Mouse (Mus musculus) ovary, adult 18-20 months (tissue): Measurements from ENCODE around the gene Catsper2.
"Not testable (repeated sequence)": the region's sequence is repeated elsewhere in the genome, so short reads cannot be mapped to it uniquely, and the experiment has no call there.

Experiments used
- DNase-seq: peaks from one replicate; pipeline ENCODE4 v3.0.0; 2022; ENCODE audit warnings: low spot score, mixed read lengths

Gene Catsper2

DNA sequence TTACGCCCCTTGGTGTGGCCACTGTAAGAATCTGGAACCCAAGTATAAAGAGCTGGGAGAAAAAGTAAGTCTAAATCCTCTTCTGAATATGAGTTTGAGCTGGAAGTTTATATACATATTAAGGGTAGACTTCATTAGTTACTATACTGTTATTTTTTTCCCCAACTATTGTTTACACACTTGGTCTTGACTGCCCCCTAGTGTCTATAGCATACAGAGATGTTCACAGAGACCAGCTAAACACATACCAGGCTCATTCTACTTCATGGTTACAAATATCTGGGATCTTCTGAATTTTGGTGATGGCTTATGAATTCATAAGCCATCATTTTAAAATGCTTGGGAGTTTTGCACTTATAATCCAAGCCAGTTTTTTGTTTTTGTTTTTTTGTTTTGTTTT lies 21.3 kb upstream of the Catsper2 start:
- DNase-seq, result no peak

DNA sequence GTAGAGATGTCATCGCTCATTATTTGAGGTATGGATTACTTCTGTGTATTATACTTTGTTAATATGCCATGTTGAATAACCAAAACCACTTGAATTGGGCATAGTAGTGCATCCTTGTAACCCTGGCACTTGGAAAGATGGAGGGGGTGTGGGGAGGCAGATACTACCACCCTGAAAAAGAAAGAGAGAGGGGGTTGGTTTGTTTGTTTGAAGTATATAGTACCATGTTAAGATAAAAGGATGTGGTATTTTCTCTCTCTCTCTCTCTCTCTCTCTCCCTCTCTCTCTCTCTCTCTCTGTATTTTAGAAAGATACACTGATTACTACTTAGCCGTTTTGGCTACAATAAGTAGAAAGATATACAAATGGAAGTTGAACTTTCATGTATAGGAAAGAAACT lies 12.3 kb upstream of the Catsper2 start:
- no peak for DNase-seq

DNA sequence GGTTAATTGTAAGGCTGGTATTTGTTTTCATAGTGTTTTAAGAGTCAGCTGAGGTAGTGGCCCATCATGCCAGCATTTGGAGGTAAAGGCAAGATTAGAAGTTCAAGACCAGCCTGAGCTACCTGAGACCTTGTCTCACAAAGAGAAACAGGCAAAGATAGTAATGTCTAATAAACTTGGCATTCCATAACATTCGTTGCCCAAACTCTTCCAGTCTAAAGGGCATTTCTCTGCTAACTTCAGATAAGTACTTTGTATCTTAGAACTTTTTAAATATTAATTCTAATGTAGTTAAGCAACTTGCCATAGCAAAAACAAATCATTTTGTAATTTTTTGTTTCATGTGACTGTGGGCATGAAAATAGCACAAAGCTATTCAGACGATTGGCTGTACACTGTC lies 9.6 kb upstream of the Catsper2 start:
- DNase-seq, result no peak

GRCm38 (mm10) chr2:121418476-121418875 lies 4.9 kb upstream of the Catsper2 start:
- no peak for DNase-seq

DNA sequence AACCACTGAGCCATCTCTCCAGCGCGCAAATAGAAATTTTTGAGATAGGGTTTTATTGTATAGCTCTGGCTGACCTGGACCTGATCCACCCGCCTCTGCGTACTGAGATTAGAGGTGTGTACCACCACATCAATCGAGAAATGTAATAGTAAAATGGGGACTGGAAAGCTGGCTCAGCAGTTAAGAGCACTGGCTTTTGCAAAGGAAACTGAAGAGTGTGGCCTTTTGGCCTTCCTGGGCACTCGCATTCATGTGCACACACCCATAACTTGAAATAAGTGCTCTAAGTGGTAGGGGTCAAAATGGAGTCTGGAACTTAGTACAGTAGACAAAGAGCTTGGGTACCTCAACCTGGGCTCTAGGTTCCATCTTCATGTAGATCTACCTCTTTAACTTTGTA lies 2.8 kb upstream of the Catsper2 start:
- DNase-seq, result no peak

GRCm38 (mm10) chr2:121415591-121415990 lies 2.0 kb upstream of the Catsper2 start:
- DNase-seq, result no peak

GRCm38 (mm10) chr2:121415103-121415502 lies 1.5 kb upstream of the Catsper2 start:
- DNase-seq, result no peak

- no peak for DNase-seq
Measured at GRCm38 (mm10) chr2:121414139-121414685, 620 bp upstream of the Catsper2 start.

DNA sequence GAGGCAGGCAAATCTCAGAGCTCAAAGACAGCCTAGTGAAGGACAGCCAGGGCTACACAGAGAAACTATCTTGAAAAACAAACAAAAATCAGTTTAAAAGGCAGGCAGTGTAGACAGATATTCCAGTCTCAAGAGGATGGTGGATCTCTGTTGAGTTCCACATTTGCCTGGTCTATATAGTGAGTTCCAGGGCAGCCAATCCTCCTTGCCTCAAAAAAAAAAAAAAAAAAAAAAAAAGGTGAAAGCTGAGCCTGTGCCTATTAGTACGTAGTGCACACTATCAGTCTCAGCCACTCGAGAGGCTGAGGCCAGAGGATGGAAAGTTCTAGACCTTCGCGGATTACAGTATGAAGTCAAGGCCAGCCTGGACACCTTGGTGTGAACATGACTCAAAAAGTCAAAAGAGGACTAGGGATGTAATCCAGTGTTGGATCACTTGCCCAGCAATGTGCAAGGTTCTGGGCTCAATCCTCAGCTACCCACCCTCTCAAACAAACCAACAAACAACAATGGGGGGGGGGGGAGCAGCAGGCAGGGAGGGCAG lies 677 bp downstream of the Catsper2 start:
- DNase-seq, result peak; percentile 3

DNA sequence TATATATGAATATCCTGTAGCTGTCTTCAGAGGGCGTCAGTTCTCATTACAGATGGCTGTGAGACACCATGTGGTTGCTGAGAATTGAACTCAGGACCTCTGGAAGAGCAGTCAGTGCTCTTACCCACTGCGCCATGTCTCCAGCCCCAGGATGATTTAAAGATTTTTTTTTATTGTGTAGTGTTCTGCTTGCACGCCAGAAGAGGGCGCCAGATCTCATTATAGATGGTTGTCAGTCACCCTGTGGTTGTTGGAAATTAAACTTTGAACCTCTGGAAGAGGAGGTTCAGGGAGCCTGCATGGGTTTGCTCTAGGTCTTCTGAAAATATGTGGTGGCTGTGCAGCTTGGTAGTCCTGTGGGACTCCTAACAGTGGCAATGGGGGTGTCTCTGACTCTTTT lies 5.4 kb downstream of the Catsper2 start:
- DNase-seq, result no peak

DNA sequence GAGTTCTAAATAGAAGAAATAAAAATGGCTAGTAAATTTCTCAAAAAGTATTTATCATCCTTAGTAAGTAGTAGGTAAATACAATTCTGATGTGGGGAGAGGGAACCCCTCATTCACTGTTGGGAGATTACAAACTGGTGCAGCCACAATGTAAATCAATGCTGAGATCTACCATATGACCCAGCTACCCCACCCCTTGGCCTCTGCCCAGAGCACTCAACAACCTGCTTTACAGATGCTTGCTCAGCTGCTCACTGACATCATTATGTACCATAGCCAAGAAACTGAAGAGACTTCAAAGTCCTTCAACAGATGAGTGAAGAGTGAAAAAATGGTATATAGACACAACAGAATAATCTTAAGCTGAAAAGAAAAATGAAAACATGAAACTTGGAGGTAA lies 10.3 kb downstream of the Catsper2 start:
- DNase-seq, result no peak

DNA sequence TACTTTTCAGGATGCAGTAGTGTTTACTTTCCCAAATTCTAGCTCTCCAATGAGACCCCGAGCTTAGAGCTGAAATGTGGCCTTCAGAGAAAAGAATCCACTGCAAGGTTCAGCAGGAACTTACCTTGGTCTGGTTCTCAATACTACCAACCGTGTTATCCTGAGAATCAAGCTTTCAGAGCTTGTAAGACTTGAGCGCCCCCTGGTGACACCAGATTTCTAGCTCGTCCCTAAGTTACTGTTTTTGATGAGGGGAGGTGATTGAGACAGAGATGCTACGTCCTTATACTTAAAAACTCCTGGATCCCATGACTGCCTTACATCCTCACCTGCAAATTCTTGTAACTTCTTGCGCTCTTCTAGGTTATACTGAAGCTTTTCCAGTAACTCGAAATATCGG lies 17.0 kb downstream of the Catsper2 start:
- DNase-seq, result peak; percentile 34

DNA sequence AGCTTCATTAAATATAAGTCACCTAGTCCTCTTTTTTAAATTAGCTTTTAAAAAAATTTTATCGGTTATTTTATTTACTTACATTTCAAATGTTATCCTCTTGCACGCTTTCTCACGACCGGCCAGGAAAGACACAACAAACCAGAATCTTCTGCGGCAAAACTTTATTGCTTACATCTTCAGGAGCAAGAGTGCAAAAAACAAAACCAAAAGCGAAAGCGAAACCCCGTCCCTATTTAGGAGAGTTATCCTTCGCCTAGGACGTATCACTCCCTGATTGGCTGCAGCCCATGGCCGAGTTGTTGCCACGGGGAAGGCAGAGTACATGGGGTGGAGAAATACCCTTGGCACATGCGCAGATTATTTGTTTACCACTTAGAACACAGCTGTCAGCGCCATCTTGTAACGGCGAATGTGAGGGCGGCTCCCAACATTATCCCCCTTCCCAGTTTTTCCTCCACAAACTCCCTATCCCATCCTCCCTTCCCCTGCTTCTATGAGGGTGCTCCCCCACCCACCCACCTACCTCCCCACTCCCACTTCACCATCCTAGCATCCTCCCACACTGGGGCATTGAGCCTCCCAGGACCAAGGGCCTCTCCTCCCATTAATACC lies 26.5 kb downstream of the Catsper2 start, which contains the start of gene Strc:
Gene Strc (minus strand): TSS at position 208 of the 615 bp plus-strand sequence.
- DNase-seq, result not testable (repeated sequence)

GRCm38 (mm10) chr2:121374766-121375165 lies 38.8 kb downstream of the Catsper2 start:
- no peak for DNase-seq

DNA sequence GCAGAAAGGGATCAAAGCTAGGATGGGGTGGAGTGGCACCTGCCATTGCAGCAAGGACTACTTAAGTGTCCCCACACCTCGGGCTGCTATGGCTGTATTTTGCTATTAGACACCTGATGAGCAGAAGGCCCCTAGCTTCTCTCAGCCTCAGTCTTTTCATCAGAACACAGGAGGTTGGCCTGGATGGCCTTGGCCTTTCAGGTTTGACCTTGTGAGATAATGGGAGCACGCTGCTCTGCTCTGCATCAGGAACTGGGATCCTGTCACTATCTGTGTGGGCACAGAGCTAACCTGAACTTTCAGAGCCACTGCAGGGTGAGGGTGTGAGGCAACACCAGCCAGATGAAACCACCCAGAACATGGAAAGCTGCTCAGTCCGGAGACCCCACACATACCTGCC lies 41.3 kb downstream of the Catsper2 start:
- DNase-seq, result no peak

DNA sequence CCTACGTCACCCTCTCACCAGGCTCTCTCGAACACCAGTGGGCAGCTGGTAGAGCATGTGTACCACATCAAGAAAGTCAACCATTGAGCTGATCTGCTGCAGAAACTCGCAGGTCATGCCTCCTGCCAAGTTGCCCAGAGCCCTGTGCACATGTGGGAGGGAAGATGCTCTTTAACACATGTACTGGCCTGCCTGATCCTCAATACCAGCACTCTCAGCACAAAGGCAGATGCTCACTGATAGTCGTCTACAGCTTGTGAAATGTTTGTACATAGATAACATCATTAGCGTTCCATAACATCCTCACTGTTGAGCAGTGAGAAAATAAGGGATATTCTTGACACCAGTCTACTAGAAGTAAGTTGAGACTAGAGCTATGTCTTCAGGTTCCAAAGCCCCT lies 42.7 kb downstream of the Catsper2 start:
- no peak for DNase-seq

GRCm38 (mm10) chr2:121368831-121369230 lies 44.8 kb downstream of the Catsper2 start:
- DNase-seq, result no peak

DNA sequence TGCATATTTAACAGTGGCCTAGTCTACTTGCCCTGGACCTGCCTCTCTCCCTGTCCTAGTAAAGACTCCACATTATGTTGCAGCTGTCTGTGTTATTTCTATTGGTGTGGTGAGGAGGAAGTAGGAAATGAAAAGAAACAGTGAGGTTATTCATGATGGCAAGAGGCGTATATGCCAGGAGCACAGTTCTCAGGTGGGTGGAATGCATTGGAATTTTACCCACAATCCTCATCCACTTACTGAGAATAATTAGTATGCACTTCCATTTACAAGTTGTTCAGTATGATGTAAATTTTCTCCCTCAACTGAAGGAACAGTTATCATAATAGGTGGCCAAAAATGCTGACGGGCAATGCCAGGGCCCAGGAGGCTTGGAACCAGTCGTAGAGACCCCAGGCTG lies 49.9 kb downstream of the Catsper2 start:
- no peak for DNase-seq

- DNase-seq, result no peak
Measured at GRCm38 (mm10) chr2:121359461-121359860, 54.1 kb downstream of the Catsper2 start.

- peak; percentile 32 for DNase-seq
Measured at GRCm38 (mm10) chr2:121358381-121358780, 55.2 kb downstream of the Catsper2 start.

DNA sequence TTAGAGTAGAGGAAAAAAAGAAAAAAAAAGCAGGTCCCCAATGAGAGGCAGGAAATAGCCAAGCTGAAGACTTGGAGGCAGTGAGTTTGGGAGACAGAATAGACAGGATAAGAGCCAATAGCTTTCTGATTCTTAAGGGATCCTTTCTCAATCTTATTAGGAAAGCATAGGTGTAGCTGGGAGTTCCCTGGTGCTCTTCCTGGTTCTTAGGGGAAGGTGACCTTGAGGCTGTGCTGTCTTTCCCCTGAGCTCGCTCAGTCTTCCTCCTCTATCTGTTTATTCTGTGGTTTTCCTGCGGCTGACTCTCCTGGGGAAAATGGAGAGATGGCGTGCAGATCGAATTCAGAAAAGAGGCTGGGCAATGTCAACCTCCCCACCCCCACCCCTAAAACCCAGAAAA lies 55.6 kb downstream of the Catsper2 start:
- DNase-seq, result no peak

- DNase-seq, result no peak
Measured at GRCm38 (mm10) chr2:121357494-121357893, 56.1 kb downstream of the Catsper2 start, which contains the start of gene Ckmt1. Ckmt1 (plus strand) TSS chr2:121357714.

DNA sequence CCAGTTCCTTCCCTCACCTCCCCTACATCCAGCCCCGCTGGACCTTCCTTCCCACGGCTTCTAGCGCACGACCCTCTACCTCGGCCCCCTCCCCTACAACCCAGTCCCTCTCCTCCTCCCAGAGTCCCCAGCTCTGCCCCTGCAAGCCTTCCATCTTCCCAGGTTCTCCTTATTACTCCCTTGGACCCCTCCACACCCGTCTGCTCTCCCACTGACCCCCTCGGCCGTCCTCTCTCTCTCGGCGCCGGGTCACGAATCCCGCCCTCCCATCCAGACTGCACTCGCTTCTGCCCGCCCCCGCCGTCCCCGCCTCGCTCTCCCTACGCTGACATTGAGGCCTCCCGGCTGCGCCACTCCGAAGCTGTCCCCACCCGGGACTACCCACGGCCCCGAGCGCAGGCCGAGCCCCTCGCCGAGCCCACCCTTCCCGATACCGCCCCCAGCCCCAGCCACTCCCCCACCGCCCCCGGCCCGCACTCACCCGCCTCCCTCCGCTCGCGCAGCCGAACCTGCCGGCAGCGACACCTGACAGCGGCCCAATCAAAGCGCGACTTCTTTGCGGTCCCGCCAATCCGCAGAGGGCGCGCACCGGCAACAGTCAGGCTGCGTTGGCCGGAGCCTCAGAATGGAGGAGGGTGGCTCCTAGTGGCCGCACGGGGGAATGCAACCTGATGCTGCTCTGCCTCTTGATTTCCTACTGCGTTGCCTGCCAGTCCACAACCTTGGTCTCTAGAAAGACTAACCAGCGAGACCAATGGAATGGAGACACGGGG lies 58.6 kb downstream of the Catsper2 start, which contains the start of gene Ppip5k1:
Gene Ppip5k1 (minus strand): TSS at position 577 of the 773 bp plus-strand sequence.
- DNase-seq, result peak; percentile 94
